Mouse (Mus musculus) embryo, embryonic 11 days (tissue): ENCODE data around the gene Ctcf.

Source experiments
- DNase-seq: peaks from one replicate; pipeline ENCODE4 v3.0.0-alpha.2; 2015

Gene Ctcf

GRCm38 (mm10) chr8:105617451-105618278, 18.7 kb upstream of the Ctcf start:
- no peak for DNase-seq

GRCm38 (mm10) chr8:105618279-105618634, 18.1 kb upstream of the Ctcf start:
- no peak for DNase-seq

DNA sequence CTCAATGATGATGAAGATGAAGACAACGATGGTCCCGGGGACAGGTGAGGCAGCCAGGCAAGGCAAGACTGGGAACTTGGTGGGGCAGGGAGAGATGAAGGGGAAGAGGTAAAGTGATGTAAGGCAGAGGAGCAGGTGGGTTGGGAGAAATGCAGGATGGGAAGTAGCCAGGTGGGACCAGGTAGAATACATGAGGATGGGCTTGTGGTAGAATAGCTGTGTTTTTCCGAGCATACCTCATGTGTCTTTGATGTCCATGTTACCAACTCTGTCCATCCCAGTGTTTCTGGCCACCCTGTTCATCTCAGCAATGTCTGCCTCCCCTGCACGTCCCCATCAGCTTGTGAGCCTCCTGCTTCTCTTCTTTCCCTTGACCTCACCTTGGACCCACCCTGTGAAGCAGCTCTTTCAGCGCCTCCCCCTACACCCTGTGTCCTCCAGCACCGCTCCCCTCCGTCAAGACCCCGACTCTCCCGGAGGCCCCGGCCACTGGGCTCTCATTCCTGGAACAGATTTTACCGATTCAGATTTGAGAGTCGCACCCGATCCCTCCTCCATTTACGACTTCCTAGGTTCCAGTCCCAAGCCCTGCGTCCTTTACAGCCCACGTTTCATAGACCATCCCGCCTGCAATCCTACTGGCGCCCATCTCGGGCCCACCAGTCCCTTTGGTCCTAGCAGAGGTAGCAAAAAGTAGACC, 17.3 kb upstream of the Ctcf start:
- no peak for DNase-seq

DNA sequence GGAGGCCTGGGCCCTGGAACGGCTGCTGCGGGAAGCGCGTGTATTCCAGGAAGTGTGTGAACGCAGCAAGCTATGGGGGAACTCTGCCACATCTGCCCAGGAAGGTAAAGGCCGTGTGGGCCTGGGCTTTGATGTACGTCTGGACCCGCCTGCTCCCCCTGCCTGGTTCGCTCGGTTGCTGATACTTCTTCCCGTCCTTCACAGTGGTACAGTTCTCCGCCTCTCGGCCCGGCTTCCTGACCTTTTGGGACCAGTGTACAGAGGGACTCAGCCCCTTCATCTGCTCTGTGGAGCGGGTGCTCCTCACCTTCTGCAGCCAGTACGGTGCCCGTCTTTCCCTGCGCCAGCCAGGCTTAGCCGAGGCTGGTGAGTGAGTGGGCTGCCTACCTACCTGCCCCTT, 16.2 kb upstream of the Ctcf start:
- DNase-seq = no peak

- DNase-seq = no peak
Measured at GRCm38 (mm10) chr8:105620946-105621720, 15.2 kb upstream of the Ctcf start.

GRCm38 (mm10) chr8:105621841-105622240, 14.5 kb upstream of the Ctcf start:
- no peak for DNase-seq

- DNase-seq = peak; percentile 94
Measured at GRCm38 (mm10) chr8:105622421-105622920, 13.9 kb upstream of the Ctcf start.

DNA sequence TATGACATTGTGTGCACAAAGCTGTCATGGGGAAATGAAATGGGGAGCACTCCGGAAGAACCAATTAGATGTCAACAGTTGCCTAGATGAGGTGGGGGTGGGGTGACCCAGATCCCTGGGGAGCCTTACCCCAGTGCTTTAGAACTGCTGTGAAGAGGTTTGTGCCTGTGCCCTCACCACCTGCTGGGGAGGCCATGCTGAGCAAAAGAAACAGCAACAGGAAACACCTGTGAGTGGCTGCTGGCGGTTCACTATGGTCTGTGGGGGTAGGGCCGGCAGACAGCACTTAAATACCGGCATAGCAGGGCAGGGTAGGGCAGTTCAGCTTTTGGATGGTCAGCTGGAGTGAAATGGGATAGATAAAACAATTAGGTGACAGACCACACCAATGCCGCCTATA, 13.2 kb upstream of the Ctcf start:
- peak; percentile 45 for DNase-seq

DNA sequence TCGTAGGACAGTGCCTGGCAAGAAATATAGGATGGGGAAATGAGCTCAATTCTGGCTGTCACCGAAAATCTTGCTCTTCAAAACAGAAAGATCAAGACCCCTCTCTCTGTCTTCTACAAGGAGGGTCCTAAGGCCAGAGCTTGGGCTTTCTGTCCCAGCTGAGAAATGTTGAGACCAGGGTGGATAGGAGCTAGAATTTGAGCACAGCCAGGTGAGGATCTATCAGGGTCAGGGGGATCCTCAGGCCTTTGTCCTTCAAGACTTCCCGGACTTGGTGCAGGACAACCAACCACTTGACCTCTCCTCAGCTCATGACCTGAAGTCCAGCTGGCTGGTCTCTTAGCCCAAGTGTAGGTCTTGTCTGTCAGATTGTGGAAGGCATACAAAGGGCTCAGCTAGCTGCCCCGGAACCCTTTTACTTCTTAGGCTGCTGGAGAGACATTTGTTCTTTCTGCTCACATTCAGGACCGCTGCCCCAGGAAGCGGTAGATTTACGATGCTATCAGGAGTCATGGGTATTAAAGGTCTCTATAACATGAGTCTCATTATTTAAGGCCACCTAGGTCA, 12.6 kb upstream of the Ctcf start:
- no peak for DNase-seq

- peak; percentile 12 for DNase-seq
Measured at GRCm38 (mm10) chr8:105624401-105624800, 12.0 kb upstream of the Ctcf start.

GRCm38 (mm10) chr8:105624831-105625230, 11.5 kb upstream of the Ctcf start:
- peak; percentile 50 for DNase-seq

DNA sequence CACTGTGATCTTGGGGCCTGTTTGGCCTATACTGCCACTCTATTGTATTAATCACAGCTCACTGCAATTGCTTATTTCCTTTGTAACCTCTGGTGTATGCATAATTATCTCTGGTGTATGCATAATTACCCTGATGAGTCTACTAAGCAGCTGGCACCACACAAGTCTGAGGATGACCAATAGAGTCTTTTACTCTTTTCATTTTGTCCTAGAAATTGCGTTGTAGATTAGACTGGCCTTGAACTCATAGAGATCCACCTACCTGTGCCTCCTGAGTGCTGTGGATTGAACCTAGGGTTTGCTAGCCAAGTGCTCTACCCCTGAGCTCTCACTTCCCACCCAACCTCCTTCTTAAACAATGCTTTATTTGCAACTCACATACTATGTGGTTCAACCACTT, 10.3 kb upstream of the Ctcf start:
- DNase-seq = no peak

- no peak for DNase-seq
Measured at GRCm38 (mm10) chr8:105629337-105629736, 7.0 kb upstream of the Ctcf start.

DNA sequence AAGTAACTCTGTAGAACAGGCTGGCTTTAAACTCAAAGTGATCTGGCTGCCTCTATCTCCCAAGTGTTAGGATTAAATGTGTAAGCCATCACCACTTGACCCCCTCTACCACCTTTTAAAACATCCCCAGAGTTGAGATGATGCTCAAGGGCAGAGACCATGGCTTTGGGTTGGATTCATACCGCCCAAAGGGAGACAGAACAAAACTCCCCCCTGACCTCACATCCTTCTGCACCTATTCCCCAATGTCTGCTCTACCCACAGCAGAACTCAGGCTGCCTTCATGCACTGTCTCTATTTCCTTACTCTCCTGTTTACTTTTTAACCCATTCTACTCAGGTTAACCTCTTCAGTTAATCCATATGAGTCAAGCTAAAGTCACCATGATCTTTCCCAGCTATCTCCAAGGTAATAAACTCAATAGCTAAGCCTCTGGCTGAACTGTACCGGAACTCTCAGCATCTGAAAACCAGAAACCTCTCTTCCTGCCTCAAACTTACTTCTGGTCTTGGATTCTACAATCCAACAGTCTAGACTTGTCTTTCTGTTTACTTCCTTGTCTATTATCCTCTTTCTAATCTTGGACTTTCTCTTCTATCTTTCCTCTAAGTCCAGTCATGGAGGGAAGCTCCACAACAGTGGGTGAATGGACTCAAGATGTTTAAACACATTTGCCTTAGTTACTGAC, 1.5 kb upstream of the Ctcf start:
- no peak for DNase-seq

DNA sequence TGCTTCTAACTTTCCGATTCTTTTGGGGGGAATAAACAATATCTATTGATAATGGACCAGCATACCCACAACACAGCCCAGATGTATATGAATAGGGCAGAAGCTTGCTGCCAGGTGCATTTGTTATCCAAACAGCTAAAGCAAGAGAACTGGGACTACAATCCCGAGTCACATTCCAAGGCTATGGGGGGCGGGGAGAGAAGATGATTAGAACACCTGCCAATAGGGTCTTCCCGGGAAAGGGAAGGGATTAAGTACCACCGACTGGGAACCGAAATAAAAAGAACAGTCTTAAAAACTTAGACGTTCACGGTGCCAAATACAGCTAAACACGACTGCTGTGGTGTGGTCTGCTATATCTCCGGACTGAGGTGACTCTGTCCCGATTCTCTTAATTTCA, 887 bp upstream of the Ctcf start:
- DNase-seq = peak; percentile 25

DNA sequence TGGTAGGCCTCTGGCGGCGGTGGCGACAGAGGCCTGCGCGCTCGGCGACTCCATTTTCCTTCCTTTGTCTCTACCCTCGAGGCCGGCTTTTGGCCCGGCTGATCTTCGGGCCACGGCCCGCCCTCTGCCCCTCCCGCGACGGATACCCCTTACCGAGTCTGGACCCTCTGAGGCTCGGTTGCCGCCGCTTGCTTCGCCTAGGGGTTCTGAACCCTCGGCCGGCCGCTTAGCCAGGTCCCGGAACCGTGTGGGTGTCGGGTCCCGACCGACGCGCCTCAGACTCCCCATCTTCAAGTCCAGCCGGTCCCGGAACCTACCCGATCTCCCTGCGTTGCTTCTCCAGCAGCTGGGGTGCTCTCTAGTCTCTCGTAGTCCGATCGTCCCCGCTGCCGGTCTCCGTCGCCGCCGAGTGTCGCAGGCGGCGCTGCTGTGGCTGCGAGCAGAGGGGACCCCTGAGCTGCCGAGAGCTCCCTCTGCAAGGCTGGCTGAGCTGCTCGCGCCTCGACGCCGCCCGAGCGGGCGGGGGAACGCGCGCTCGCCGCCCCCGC, 669 bp downstream of the Ctcf start, which contains the start of gene Agrp:
Gene Agrp, minus strand, starts transcription at position 431 of the 548 bp plus-strand sequence.
- DNase-seq = peak; percentile 71

DNA sequence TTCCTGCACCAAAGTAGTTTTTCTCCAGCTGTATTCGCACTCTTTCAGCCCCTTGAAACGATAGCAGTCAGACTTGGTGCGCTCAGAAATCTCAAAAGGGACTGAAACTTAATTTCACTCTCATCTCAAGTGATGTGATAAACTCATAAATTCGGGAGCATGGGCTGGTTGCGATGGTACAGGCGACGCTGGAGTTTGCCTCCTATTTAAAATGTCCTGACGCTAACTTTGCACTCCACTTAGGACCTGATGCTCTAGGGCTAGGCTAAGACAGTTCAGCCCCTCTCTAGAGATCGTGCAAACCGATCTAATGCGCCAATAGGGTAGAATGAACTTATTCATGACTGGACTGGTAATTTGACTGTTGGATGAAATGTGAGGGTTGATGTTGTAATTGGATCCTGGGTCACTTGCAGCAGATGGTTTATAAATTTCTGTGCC, 1.3 kb downstream of the Ctcf start:
- DNase-seq = peak; percentile 58

- no peak for DNase-seq
Measured at GRCm38 (mm10) chr8:105638510-105638909, 2.1 kb downstream of the Ctcf start.

DNA sequence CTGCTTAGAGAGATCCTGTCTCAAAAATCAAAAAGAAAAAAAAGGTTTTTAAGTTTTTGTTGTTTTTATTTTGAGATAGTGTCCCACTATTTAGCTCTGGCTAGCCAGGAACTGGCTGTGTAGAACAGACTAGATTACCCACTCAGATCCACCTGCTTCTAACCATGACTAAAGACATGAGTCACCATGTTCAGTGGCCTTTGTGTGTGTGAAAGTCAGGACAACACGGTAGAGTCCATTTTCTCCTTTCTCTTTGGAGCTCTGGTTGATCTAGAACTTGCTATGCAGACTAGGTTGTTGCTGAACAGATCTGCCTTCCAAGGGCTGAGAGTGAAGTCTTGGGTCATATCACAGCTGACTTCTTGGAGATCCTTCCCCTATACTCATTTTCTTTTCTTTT, 3.5 kb downstream of the Ctcf start:
- DNase-seq = no peak

DNA sequence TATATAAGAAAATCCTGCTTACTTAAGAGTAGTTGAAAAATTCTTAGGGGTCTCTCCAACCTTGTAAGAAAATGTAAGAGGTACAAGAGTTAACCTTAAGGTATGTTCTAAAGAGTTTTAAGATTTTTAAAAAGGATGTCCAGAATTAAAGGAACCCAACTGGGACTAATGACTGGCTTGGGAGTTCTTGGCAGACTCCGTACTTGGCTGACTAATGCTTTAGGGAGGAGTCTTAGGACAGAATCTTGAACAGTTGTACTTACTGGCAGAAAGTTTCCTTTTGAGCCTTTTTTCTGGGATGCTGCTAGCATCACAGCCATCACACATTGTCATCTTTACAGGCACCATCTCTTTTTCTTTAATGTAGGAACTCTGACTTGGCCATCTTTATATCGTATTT, 4.1 kb downstream of the Ctcf start:
- no peak for DNase-seq

DNA sequence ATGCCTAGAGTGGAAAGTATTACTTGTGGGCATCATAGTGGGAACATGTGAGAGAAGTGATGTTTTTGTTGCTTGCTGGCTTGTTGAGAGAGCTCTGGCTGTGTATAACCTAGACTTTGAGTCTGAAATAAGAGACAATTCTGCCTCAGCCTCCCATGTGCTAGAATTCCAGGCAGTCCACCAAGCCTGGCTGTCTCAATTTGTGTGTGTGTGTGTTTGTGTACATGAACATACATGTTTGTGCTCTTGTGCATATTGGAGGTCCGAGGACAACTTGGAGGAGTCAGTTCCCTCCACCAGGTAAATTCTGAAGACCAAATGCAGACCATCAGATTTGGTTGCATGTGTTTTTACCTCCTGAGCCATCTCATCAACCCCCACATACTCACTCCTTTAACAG, 8.8 kb downstream of the Ctcf start:
- no peak for DNase-seq

GRCm38 (mm10) chr8:105648929-105649328, 12.6 kb downstream of the Ctcf start:
- no peak for DNase-seq
